Mouse (Mus musculus): ENCODE results near the gene Itpripl2. TPM values are rescaled to one million over a fixed set of nuclear protein-coding genes. Genes with fewer than 3 reads are reported as not detected.
A peak's percentile ranks its signal among the peaks of the same experiment; 100 is the strongest.

Gene Itpripl2
- polyA plus RNA-seq, 1 experiment from 2014 or later, result 1.6 TPM

GRCm38 (mm10) chr7:118502333-118502732, 10.6 kb upstream of the Itpripl2 start:
- Histone ChIP-seq H3K36me3 (replicated peaks) (no peaks in the 10 kb centered on the region), H3K4me3 (no peak overlapping the region), H3K27ac (replicated peaks) (no peak overlapping the region), H3K27me3 (replicated peaks; ENCODE audit: low read depth, poor library complexity, severe bottlenecking) (no peaks in the 10 kb centered on the region), H3K9me3 (0 out of 2 replicates have a peak, but pooled peaks cover 4% of the 10 kb centered on the region), H3K4me1 (peaks cover 8% of the 10 kb centered on the region; the same call in 1 of the 2 replicates)
- 85% methylated on average over 8 of the region's 8 CpGs for WGBS
- DNase-seq (ENCODE audit: low spot score), result no peak

DNA sequence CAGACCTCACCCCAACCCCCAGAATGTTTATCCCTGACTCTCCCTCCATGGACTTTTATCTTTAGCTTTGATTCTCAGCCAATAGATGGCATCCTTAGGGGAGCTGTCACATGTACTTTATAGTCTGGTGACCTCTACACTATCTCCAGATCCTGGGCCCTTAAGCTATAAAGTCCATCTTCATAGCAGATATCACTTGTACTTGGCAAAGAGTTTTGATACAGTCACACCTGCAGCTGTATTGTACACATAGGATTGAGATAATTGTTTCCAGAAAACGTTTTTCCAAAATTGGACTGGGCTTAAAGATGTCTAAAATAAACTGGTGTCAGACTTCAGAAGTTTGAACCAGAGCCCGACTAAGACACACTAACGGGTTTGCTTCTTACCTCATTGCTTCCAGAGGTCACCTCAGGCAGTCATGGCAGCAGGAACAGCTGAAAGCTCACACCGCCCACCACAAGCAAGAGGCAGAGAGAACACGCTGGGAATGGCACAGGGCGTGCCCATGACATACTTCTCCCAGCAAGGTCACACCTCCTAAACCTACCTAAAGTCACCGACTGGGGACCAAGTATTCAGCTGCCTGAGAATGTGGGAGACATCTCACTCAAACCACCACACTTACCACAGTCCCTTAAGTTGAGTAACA, 8.1 kb upstream of the Itpripl2 start:
- Histone ChIP-seq H3K4me1 (peaks cover 8% of the 10 kb centered on the region; the same call in 1 of the 2 replicates), H3K27me3 (replicated peaks; ENCODE audit: low read depth, poor library complexity, severe bottlenecking) (no peaks in the 10 kb centered on the region; the same call in 1 of the 2 replicates), H3K9me3 (0 out of 2 replicates have a peak, but pooled peaks cover 6% of the 10 kb centered on the region), H3K36me3 (replicated peaks) (no peaks in the 10 kb centered on the region), H3K27ac (replicated peaks) (no peak overlapping the region), H3K4me3 (no peak overlapping the region)
- 68% methylated on average over 7 of the region's 7 CpGs for WGBS
- DNase-seq (ENCODE audit: low spot score), result no peak

- H3K4me3 ChIP-seq, result no peak overlapping the region
- H3K27ac ChIP-seq (replicated peaks), result no peak overlapping the region
- DNase-seq (ENCODE audit: low spot score), result no peak
- no peaks in the 10 kb centered on the region; the same call in 1 of the 2 replicates for H3K27me3 ChIP-seq (replicated peaks; ENCODE audit: low read depth, poor library complexity, severe bottlenecking)
- H3K36me3 ChIP-seq (replicated peaks), result no peaks in the 10 kb centered on the region
- 86% methylated on average over 12 of the region's 12 CpGs for WGBS
- peaks cover 6% of the 10 kb centered on the region; the same call in 1 of the 2 replicates for H3K4me1 ChIP-seq
- H3K9me3 ChIP-seq, result 0 out of 2 replicates have a peak, but pooled peaks cover 6% of the 10 kb centered on the region
Observed at GRCm38 (mm10) chr7:118498984-118499783, 7.4 kb upstream of the Itpripl2 start.

- Histone ChIP-seq H3K4me3 (no peak overlapping the region), H3K9me3 (0 out of 2 replicates have a peak, but pooled peaks cover 11% of the 10 kb centered on the region), H3K27me3 (replicated peaks; ENCODE audit: low read depth, poor library complexity, severe bottlenecking) (peaks cover 39% of the 10 kb centered on the region), H3K36me3 (replicated peaks) (peaks cover 2% of the 10 kb centered on the region; the same call in 1 of the 2 replicates), H3K4me1 (peaks cover 23% of the 10 kb centered on the region), H3K27ac (replicated peaks) (no peak overlapping the region)
- no peak for DNase-seq (ENCODE audit: low spot score)
- 78% methylated on average over 4 of the region's 4 CpGs for WGBS
Observed at GRCm38 (mm10) chr7:118494892-118495579, 3.3 kb upstream of the Itpripl2 start.

- Histone ChIP-seq H3K27me3 (replicated peaks; ENCODE audit: low read depth, poor library complexity, severe bottlenecking) (peaks cover 50% of the 10 kb centered on the region), H3K9me3 (0 out of 2 replicates have a peak, but pooled peaks cover 12% of the 10 kb centered on the region), H3K27ac (replicated peaks) (no peak overlapping the region), H3K4me3 (no peak overlapping the region), H3K36me3 (replicated peaks) (peaks cover 8% of the 10 kb centered on the region), H3K4me1 (peaks cover 29% of the 10 kb centered on the region)
- DNase-seq (ENCODE audit: low spot score), result no peak
- 88% methylated on average over 9 of the region's 9 CpGs for WGBS
Observed at GRCm38 (mm10) chr7:118493892-118494291, 2.1 kb upstream of the Itpripl2 start.

GRCm38 (mm10) chr7:118490666-118491430, 927 bp downstream of the Itpripl2 start:
- WGBS, result 3% methylated on average over 67 of the region's 67 CpGs
- 0 out of 2 replicates have a peak, but pooled peaks cover 5% of the 10 kb centered on the region for H3K9me3 ChIP-seq
- peaks cover 8% of the 10 kb centered on the region for H3K36me3 ChIP-seq (replicated peaks)
- H3K27me3 ChIP-seq (replicated peaks; ENCODE audit: low read depth, poor library complexity, severe bottlenecking), result peaks cover 63% of the 10 kb centered on the region
- peaks cover 40% of the 10 kb centered on the region for H3K4me1 ChIP-seq
- peak; percentile 63 for DNase-seq (ENCODE audit: low spot score)
- H3K4me3 ChIP-seq, result peak overlapping the region; percentile 83
- H3K27ac ChIP-seq (replicated peaks), result peak overlapping the region; percentile 93

DNA sequence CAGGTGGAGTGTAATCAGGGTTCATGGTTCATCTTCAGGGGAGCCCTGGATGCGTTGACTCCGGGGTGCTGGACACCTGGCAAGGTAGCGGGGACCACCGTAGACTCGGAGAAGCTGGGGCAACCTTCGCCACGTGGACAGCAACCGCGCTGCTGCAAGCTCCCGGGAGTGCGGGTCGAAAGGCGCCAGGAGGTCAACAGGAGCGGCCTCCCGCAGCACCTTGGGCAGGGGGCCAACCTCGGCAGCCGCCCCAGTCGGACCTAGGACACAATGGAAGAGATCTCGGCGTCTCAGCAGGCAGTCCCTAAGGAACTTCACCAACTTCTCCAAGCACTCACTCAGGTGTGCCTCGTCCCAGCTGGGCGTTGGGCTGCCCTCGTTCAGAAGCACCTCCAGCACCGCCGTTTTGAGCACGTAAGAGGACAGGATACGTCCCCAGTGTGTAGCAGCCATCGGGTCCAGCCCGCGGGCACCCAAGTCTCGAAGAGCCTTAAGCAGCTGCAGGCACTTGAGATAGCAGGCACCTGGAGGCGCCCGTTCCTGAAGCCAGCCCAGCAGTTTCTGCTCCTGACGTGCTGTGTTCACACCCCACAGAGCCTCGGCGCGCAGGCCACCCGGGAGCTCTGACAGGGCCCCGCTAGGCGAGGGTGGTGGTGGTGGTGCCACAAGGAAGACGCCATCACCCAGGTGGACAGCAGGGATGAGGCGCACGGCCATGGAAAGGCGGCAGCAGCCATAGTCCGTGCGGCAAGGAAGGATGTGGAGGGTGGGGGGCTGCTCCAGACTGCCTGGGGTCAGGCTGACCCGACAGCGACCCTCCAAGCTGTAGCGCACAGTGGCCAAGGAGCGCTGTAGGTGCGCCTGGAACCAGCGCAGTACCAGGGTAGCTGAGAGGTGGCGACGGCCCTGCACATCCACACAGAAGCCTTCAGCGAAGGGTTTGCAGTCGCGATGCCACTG, 1.8 kb downstream of the Itpripl2 start:
- peak overlapping the region; percentile 93; the same call in 1 of the 2 replicates for H3K27ac ChIP-seq (replicated peaks)
- H3K27me3 ChIP-seq (replicated peaks; ENCODE audit: low read depth, poor library complexity, severe bottlenecking), result peaks cover 63% of the 10 kb centered on the region
- WGBS, result 12% methylated on average over 57 of the region's 57 CpGs
- peaks cover 40% of the 10 kb centered on the region for H3K4me1 ChIP-seq
- H3K4me3 ChIP-seq, result peak overlapping the region; percentile 83
- peak; percentile 33 for DNase-seq (ENCODE audit: low spot score)
- H3K36me3 ChIP-seq (replicated peaks), result peaks cover 8% of the 10 kb centered on the region
- H3K9me3 ChIP-seq, result 0 out of 2 replicates have a peak, but pooled peaks cover 5% of the 10 kb centered on the region

- DNase-seq (ENCODE audit: low spot score), result no peak
- Histone ChIP-seq H3K9me3 (0 out of 2 replicates have a peak, but pooled peaks cover 5% of the 10 kb centered on the region), H3K4me3 (0 out of 2 replicates have a peak overlapping the region, but pooled peaks have one; percentile 11), H3K4me1 (peaks cover 43% of the 10 kb centered on the region), H3K27me3 (replicated peaks; ENCODE audit: low read depth, poor library complexity, severe bottlenecking) (peaks cover 56% of the 10 kb centered on the region), H3K27ac (replicated peaks) (no peak overlapping the region), H3K36me3 (replicated peaks) (peaks cover 8% of the 10 kb centered on the region)
- 19% methylated on average over 8 of the region's 8 CpGs for WGBS
Observed at GRCm38 (mm10) chr7:118488060-118488664, 3.6 kb downstream of the Itpripl2 start.

DNA sequence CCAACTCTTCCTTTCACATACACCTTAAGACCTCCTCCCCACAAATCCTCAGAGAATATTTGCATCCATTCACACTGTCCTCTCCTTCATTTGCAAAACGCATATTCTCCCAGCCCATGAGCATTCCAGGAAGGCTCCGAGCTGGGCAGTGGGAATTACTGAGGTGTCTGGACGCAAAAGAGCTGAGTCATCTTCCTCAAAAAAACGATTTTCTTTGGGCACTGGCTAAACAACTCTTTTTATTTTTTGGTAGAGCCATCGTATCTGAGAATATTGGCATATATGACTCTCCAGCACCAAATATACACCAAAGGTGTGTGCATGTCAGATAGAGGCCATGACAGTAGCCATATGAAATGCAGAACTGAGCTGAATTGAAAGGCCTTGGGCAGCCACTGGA, 4.9 kb downstream of the Itpripl2 start:
- H3K36me3 ChIP-seq (replicated peaks), result peaks cover 8% of the 10 kb centered on the region
- H3K4me1 ChIP-seq, result peaks cover 39% of the 10 kb centered on the region
- H3K27me3 ChIP-seq (replicated peaks; ENCODE audit: low read depth, poor library complexity, severe bottlenecking), result peaks cover 43% of the 10 kb centered on the region
- 60% methylated on average over 5 of the region's 5 CpGs for WGBS
- 0 out of 2 replicates have a peak, but pooled peaks cover 5% of the 10 kb centered on the region for H3K9me3 ChIP-seq
- no peak overlapping the region for H3K27ac ChIP-seq (replicated peaks)
- H3K4me3 ChIP-seq, result no peak overlapping the region
- DNase-seq (ENCODE audit: low spot score), result no peak

DNA sequence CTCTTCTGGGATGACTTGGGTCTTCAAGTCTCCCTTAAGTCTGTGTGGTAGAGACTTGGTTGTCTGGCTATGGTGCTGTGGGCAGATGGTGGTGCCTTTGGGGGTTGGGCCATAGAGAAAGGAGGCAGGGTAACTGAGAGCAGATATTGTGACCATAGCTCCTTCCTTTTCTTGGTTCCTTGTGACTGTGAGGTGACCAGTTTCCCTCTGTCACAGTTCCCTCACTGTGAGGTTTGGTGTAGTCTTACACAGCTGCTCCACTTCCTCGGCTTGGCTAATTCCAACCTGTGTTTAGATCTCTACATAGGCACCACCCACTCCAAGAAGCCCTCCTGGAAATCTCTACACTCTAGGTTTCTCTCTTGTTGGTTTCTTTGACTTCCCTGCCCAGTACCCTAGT, 7.8 kb downstream of the Itpripl2 start:
- Histone ChIP-seq H3K4me3 (no peak overlapping the region), H3K9me3 (no peaks in the 10 kb centered on the region), H3K36me3 (replicated peaks) (no peaks in the 10 kb centered on the region; the same call in 1 of the 2 replicates), H3K4me1 (peaks cover 17% of the 10 kb centered on the region), H3K27ac (replicated peaks) (no peak overlapping the region), H3K27me3 (replicated peaks; ENCODE audit: low read depth, poor library complexity, severe bottlenecking) (peaks cover 14% of the 10 kb centered on the region)
- 76% methylated on average over 1 of the region's 1 CpGs for WGBS
- DNase-seq (ENCODE audit: low spot score), result no peak
